Mouse (Mus musculus) spleen, adult 2 months (tissue): ENCODE results near the gene Bcl2l11. TPM values are rescaled to one million over a fixed set of nuclear protein-coding genes. Genes with fewer than 3 reads are reported as not detected.
A peak's percentile ranks its signal among the peaks of the same experiment; 100 is the strongest.

Experiments used
- DNase-seq, 2 experiments: peaks; one replicate each; pipeline versions ENCODE4 v3.0.0 to v3.0.0-alpha.2; 2012 to 2021; ENCODE audit warnings: low spot score in 2 of 2, low read depth in 1 of 2
- H3K27ac ChIP-seq: fragments of 200-500 bp; 2 replicates; pipeline ENCODE4 v1.5.1; 2012; ENCODE audit warnings: low read length, inconsistent platforms; ENCODE audit not compliant: insufficient read depth
- H3K27me3 ChIP-seq: fragments of 200-500 bp; 2 replicates; pipeline ENCODE4 v1.6.1; 2012; ENCODE audit warnings: mild to moderate bottlenecking, moderate library complexity, low read length, inconsistent platforms; ENCODE audit not compliant: control insufficient read depth, insufficient read depth
- H3K36me3 ChIP-seq: fragments of 200-500 bp; 2 replicates; pipeline ENCODE4 v1.6.1; 2012; ENCODE audit warnings: mild to moderate bottlenecking, low read length, inconsistent platforms; ENCODE audit not compliant: control insufficient read depth, insufficient read depth
- H3K4me1 ChIP-seq: fragments of 200-500 bp; 2 replicates; pipeline ENCODE4 v1.6.1; 2011; ENCODE audit warnings: inconsistent platforms; ENCODE audit not compliant: control insufficient read depth, insufficient read depth, insufficient read length
- H3K4me3 ChIP-seq: fragments of 200-500 bp; 2 replicates; pipeline ENCODE4 v1.5.1; 2011; ENCODE audit warnings: mild to moderate bottlenecking, inconsistent platforms; ENCODE audit not compliant: insufficient read depth, insufficient read length; ENCODE audit errors: extremely low read depth
- CTCF ChIP-seq: fragments of 200-500 bp; IDR thresholded peaks from 2 replicates; pipeline ENCODE4 v1.5.1; 2011; ENCODE audit warnings: mild to moderate bottlenecking, inconsistent platforms; ENCODE audit not compliant: insufficient read depth, insufficient read length, insufficient replicate concordance; ENCODE audit errors: extremely low read depth
- POLR2A ChIP-seq: fragments of 200-500 bp; IDR thresholded peaks from 2 replicates; pipeline ENCODE4 v1.6.1; 2011; ENCODE audit warnings: low read depth, low read length, inconsistent platforms
- WGBS: fragments of 180-500 bp; shearing (Covaris S2); methylation state at CpG from one replicate; pipeline ENCODE4 v1.1.7; 2018; 5-methylcytosine and 5-hydroxymethylcytosine counted together
- polyA plus RNA-seq: library from polyadenylated mRNA; depleted of rRNA; stranded (reverse); fragments of >200 nt; gene quantifications from 2 replicates; pipeline ENCODE4 v1.2.3, GENCODE M21; 2012

Gene Bcl2l11
- polyA plus RNA-seq, 1 experiment = 21.6 TPM

- H3K4me3 ChIP-seq = peak overlapping the region; percentile 56; the same call in 1 of the 2 replicates
- peaks cover 22% of the 10 kb centered on the region for H3K4me1 ChIP-seq
- WGBS = 4% methylated on average over 40 of the region's 40 CpGs
- H3K36me3 ChIP-seq = no peaks in the 10 kb centered on the region
- no peak for TF ChIP-seq CTCF
- TF ChIP-seq POLR2A = no peak
- no peak overlapping the region for H3K27ac ChIP-seq
- DNase-seq = peak in 1 of 2 experiments; percentile 21
- H3K27me3 ChIP-seq = no peaks in the 10 kb centered on the region; the same call in none of the 2 replicates
Measured at GRCm38 (mm10) chr2:128122891-128123771, 2.7 kb upstream of the Bcl2l11 start.

DNA sequence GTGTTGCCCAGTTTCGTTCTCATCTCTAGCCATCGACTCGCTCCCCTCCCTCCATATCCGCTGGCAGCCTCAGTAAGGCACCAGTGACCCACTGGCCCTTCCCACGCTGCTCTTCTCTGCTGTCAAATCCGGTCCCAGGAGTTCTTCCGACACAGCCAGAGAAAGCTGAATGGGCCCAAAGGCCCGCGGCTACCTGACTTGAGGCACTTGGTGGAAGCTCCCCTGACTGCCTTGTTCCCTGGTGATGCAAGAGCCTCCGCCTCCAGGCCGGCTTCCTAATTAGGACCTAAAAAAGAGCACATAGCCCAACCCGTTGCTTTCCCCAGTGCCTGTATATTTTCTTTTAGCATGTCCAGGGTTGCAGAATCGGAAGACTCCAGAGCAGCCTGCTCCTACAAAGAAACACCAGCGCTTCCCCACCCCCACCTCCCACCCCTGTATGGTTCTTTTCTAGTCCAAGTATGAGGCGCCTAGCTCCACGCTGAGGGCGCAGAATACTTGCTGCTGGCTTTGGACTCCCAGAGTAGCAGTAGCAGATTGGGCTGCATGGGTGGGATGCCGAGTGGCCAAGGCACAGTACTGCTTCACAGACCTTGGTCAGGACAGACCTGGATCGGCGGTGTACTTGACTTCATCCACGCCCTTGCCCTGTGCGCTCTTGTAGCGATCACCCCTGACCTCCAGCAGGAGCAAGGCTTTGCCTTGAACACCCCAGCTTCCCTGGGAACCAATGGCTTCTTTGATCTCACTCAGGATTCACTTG lies 1.7 kb upstream of the Bcl2l11 start:
- Histone ChIP-seq H3K27me3 (no peaks in the 10 kb centered on the region; the same call in none of the 2 replicates), H3K27ac (no peak overlapping the region), H3K4me1 (peaks cover 22% of the 10 kb centered on the region), H3K36me3 (peaks cover 3% of the 10 kb centered on the region), H3K4me3 (peak overlapping the region; percentile 56)
- TF ChIP-seq CTCF (no peak), POLR2A (no peak)
- DNase-seq = no peak
- WGBS = 13% methylated on average over 23 of the region's 23 CpGs

DNA sequence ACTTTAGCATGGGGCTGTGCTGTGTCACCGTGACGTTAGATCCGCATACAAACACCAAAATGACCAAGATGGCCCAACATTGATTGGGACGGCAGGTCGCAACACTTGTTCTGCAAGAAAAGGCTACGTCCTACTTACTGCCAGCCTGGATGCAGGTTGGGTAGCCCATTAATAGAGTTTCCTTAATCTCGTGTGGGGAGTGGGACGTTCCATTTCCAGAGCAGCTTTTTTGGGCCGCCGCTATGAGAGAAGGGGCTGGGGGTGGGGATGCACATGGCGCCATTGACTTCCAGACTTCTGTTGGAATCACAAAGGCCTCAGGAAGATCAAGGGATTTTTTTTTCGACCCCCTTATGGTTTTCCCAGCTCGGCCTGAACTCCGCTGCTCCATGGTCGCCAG lies 1.1 kb upstream of the Bcl2l11 start:
- Histone ChIP-seq H3K4me1 (peaks cover 22% of the 10 kb centered on the region), H3K36me3 (peaks cover 5% of the 10 kb centered on the region), H3K27ac (no peak overlapping the region), H3K27me3 (no peaks in the 10 kb centered on the region; the same call in none of the 2 replicates), H3K4me3 (peak overlapping the region; percentile 63; the same call in 1 of the 2 replicates)
- no peak for DNase-seq
- no peak for TF ChIP-seq POLR2A
- no peak for TF ChIP-seq CTCF
- 18% methylated on average over 15 of the region's 15 CpGs for WGBS

- peaks cover 12% of the 10 kb centered on the region for H3K36me3 ChIP-seq
- peak overlapping the region; percentile 96 for H3K4me3 ChIP-seq
- H3K27me3 ChIP-seq = no peaks in the 10 kb centered on the region; the same call in none of the 2 replicates
- peak overlapping the region; percentile 83; the same call in 1 of the 2 replicates for H3K27ac ChIP-seq
- under 1% methylated on average over 35 of the region's 35 CpGs for WGBS
- no peak for TF ChIP-seq POLR2A
- TF ChIP-seq CTCF = no peak
- no peak for DNase-seq
- peaks cover 22% of the 10 kb centered on the region for H3K4me1 ChIP-seq
Measured at GRCm38 (mm10) chr2:128126591-128127051, 783 bp downstream of the Bcl2l11 start.

GRCm38 (mm10) chr2:128127121-128127671 lies 1.4 kb downstream of the Bcl2l11 start:
- WGBS = under 1% methylated on average over 54 of the region's 67 CpGs
- TF ChIP-seq CTCF = no peak
- TF ChIP-seq POLR2A = no peak
- Histone ChIP-seq H3K4me3 (peak overlapping the region; percentile 96), H3K36me3 (peaks cover 13% of the 10 kb centered on the region), H3K27me3 (no peaks in the 10 kb centered on the region; the same call in none of the 2 replicates), H3K27ac (peak overlapping the region; percentile 83), H3K4me1 (peaks cover 22% of the 10 kb centered on the region)
- DNase-seq = peak; percentile 70 to 92

- H3K4me1 ChIP-seq = peaks cover 21% of the 10 kb centered on the region
Measured at GRCm38 (mm10) chr2:128127691-128128292, 2.0 kb downstream of the Bcl2l11 start.

More at GRCm38 (mm10) chr2:128127691-128128292, 2.0 kb downstream of the Bcl2l11 start:
- TF ChIP-seq CTCF = no peak
- TF ChIP-seq POLR2A = no peak
- no peaks in the 10 kb centered on the region; the same call in none of the 2 replicates for H3K27me3 ChIP-seq
- H3K4me3 ChIP-seq = peak overlapping the region; percentile 96
- peak overlapping the region; percentile 22; the same call in 1 of the 2 replicates for H3K27ac ChIP-seq
- under 1% methylated on average over 48 of the region's 48 CpGs for WGBS
- peaks cover 15% of the 10 kb centered on the region for H3K36me3 ChIP-seq
- peak in 1 of 2 experiments; percentile 58 for DNase-seq
